Mouse (Mus musculus): Measurements from ENCODE around the gene Igfbp1. TPM values are rescaled to one million over a fixed set of nuclear protein-coding genes. Genes with fewer than 3 reads are reported as not detected.

Gene Igfbp1
- polyA plus RNA-seq, 1 experiment from 2014 or later, result 8.7 TPM

DNA sequence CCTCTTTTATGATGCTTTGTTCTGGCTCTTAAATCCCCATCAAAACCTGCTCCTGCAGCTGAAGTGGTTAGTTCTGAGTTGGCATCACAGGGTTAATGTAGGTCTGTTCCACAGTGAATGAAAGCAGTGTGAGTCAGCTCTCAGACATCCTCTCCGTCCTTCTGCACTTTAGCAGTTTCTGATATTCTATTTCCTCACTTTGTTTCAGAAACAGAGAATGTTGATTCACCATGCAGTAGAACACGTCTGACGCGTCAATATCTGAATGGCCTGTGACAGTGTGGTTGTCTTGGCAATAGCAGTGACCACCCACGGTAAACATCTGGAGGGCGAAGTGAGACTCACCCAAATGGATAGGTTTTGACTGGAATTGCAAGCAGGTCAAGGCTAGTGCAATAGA lies 40.1 kb downstream of the Igfbp1 start:
- Histone ChIP-seq H3K4me1 (no peaks in the 10 kb centered on the region), H3K27me3 (replicated peaks) (no peaks in the 10 kb centered on the region), H3K9ac (no peak overlapping the region), H3K9me3 (no peaks in the 10 kb centered on the region), H3K36me3 (no peaks in the 10 kb centered on the region), H3K4me3 (replicated peaks) (no peak overlapping the region), H3K4me2 (no peak overlapping the region), H3K27ac (peak overlapping the region; percentile 32; the same call in 1 of the 2 replicates)
- peak; percentile 77 for ATAC-seq (ENCODE audit: insufficient read depth, low FRiP score, low read depth)
- 47% methylated on average over 6 of the region's 6 CpGs for WGBS

DNA sequence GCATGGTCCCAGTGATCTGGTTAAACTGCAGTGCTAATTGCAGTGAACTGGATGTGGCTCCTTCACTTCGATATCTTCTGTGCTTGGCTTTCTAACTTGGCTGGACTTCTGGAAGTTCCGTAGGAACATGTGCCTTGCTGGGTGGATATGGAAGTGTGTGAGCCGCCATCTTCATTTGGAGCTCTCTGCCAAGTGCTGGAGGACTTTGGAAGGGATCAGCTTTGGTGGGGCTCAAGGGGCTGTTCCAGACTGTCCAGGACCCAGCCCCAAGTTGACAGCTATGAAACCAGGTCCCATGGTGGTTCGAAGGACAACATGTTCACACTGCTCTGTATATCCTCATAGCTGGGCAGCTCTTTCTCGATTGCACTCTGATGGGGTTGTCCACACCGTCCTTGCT lies 41.0 kb downstream of the Igfbp1 start:
- Histone ChIP-seq H3K9ac (no peak overlapping the region), H3K27me3 (replicated peaks) (no peaks in the 10 kb centered on the region), H3K4me1 (no peaks in the 10 kb centered on the region), H3K27ac (peak overlapping the region; percentile 32; the same call in 1 of the 2 replicates), H3K4me3 (replicated peaks) (no peak overlapping the region), H3K4me2 (no peak overlapping the region), H3K36me3 (no peaks in the 10 kb centered on the region), H3K9me3 (no peaks in the 10 kb centered on the region)
- ATAC-seq (ENCODE audit: insufficient read depth, low FRiP score, low read depth), result no peak
- 90% methylated on average over 6 of the region's 6 CpGs for WGBS

DNA sequence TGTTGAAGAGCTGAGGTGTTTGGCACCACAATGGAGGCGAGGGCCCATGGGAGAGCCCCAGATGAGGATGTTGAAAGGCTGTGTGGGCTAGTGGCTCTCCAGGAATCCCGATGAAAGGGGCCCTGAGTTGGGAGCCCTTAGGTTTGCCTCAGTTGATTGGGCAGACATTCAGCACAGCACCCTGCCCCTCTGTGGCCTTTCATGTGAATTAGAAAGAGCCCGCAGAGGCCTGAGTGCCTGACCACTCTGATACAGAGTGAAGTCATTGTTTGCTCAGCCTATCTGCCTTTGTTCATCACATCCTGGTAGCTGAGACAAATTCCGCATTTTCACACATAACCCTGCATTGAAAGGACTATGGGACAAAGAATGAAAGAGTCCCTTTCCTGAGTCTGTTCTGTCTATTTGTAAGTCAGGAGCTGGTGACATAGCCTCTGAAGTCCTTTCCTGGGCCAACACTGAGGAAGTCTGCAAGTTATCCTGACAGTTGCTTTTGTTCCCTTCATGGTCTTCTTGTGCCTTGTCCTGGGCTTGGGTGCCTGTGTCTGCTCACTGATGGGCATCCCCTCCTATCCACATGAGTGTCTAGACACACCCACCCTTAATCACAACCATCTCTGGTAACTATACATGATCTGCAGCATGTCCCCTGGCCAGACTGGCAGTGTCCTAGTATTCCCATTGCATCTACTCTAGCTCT lies 41.6 kb downstream of the Igfbp1 start:
- H3K9ac ChIP-seq, result no peak overlapping the region
- H3K4me2 ChIP-seq, result no peak overlapping the region
- no peak overlapping the region for H3K4me3 ChIP-seq (replicated peaks)
- H3K4me1 ChIP-seq, result no peaks in the 10 kb centered on the region
- WGBS, result 69% methylated on average over 4 of the region's 4 CpGs
- H3K9me3 ChIP-seq, result no peaks in the 10 kb centered on the region
- H3K27ac ChIP-seq, result 0 out of 2 replicates have a peak overlapping the region, but pooled peaks have one; percentile 24
- no peaks in the 10 kb centered on the region for H3K27me3 ChIP-seq (replicated peaks)
- H3K36me3 ChIP-seq, result no peaks in the 10 kb centered on the region
- ATAC-seq (ENCODE audit: insufficient read depth, low FRiP score, low read depth), result peak; percentile 40; the same call in 1 of the 2 replicates

DNA sequence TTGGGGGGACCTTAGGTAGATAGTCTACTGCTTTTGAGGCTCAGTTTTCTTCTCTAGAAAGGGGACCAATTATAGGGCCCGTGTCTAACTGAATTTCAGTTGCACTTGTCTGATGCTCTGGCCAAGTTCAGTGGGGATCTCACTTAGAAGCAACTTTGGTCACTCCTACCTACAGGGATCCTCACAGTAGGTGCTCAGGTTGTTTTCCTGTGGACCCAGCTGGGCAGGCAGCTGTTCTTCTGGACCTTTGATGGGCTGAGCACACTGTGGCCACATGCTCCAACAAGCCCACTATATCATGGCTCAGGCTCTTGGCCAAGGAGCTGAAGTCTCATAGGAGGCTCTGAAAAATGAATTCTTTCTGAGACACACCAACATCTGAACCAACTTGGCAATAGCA lies 47.2 kb downstream of the Igfbp1 start:
- no peaks in the 10 kb centered on the region for H3K36me3 ChIP-seq
- H3K4me3 ChIP-seq (replicated peaks), result no peak overlapping the region
- H3K9me3 ChIP-seq, result no peaks in the 10 kb centered on the region
- no peaks in the 10 kb centered on the region for H3K27me3 ChIP-seq (replicated peaks)
- H3K4me1 ChIP-seq, result no peaks in the 10 kb centered on the region
- ATAC-seq (ENCODE audit: insufficient read depth, low FRiP score, low read depth), result no peak
- H3K4me2 ChIP-seq, result no peak overlapping the region
- 63% methylated on average over 1 of the region's 1 CpGs for WGBS
- H3K9ac ChIP-seq, result no peak overlapping the region
- H3K27ac ChIP-seq, result no peak overlapping the region

DNA sequence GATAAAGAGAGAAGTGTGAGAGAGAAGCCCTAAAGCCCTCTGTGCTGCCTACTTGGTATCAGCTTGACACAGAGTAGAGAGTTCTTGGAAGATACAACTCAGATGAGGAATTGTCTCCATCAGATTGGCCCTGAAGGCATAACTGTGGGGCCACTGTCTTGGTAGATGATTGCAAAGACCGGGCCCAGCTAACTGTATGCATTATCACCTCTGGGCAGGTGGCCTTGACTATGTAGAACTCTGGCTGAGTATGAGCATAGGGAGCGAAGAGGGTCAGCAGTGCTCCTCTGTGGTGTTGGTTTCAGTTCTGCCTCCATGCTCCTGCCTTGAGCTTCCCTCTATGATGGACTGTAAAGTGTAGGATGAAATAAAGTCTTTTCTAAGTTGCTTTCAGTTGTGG lies 52.8 kb downstream of the Igfbp1 start:
- ATAC-seq (ENCODE audit: insufficient read depth, low FRiP score, low read depth), result no peak
- 85% methylated on average over 2 of the region's 2 CpGs for WGBS

DNA sequence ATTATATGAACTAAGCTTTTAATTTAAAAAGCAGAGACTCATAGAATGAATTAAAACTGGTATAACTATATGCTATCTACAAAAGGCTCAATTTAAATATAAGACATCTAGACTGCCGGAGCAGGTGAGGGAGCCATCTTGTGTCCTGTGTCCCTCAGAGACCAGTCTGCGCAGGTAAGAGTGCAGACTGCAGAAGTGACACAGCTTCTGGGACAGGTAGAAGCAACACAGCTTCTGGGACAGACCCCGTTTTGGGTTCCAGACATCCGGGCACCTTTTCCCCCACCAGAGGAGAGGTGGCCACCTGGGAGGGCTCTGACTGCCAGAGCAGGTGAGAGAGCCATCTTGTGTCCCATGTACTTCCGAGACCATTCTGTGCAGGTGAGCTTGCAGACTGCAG lies 53.3 kb downstream of the Igfbp1 start:
- H3K27me3 ChIP-seq (replicated peaks), result no peaks in the 10 kb centered on the region
- H3K4me2 ChIP-seq, result no peak overlapping the region
- H3K27ac ChIP-seq, result no peak overlapping the region
- 92% methylated on average over 5 of the region's 5 CpGs for WGBS
- H3K9me3 ChIP-seq, result no peaks in the 10 kb centered on the region
- no peak overlapping the region for H3K9ac ChIP-seq
- H3K4me3 ChIP-seq (replicated peaks), result no peak overlapping the region
- no peaks in the 10 kb centered on the region for H3K4me1 ChIP-seq
- no peaks in the 10 kb centered on the region for H3K36me3 ChIP-seq
- no peak for ATAC-seq (ENCODE audit: insufficient read depth, low FRiP score, low read depth)

More for the DNA sequence above, 52.8 kb downstream of the Igfbp1 start:
- Histone ChIP-seq H3K9me3 (no peaks in the 10 kb centered on the region), H3K4me3 (replicated peaks) (no peak overlapping the region), H3K9ac (no peak overlapping the region), H3K27me3 (replicated peaks) (no peaks in the 10 kb centered on the region), H3K4me1 (no peaks in the 10 kb centered on the region), H3K4me2 (no peak overlapping the region), H3K27ac (no peak overlapping the region), H3K36me3 (no peaks in the 10 kb centered on the region)

Other genes starting within 250 kb of the Igfbp1 start
- 1.8 TPM in 2 replicates for gene Adcy1, start 134.3 kb upstream of the Igfbp1 start, polyA plus RNA-seq (2015; fragmentation: Nextera tagmentation; extraction: Ambion mirVana)
- not detected in 2 replicates for gene Gm11985, start 9.2 kb upstream of the Igfbp1 start, polyA plus RNA-seq (2015; fragmentation: Nextera tagmentation; extraction: Ambion mirVana)
- gene Igfbp3, start 16.1 kb downstream of the Igfbp1 start, polyA plus RNA-seq (2015; fragmentation: Nextera tagmentation; extraction: Ambion mirVana), result 52.4 and 56.4 TPM in 2 replicates